Mouse (Mus musculus) embryonic facial prominence, embryonic 10.5 days (tissue): ENCODE results near the gene Tmem135. TPM values are rescaled to one million over a fixed set of nuclear protein-coding genes. Genes with fewer than 3 reads are reported as not detected.
"Not testable (repeated sequence)": the region's sequence is repeated elsewhere in the genome, so short reads cannot be mapped to it uniquely, and the experiment has no call there.

Experiments
- DNase-seq: peaks from one replicate; pipeline ENCODE4 v3.0.0-alpha.2; 2017; ENCODE audit warnings: low spot score
- H3K27ac ChIP-seq: fragments of 300-500 bp; sonication (generic); replicated peaks from 2 replicates; pipeline ENCODE4 v1.5.1; 2016; ENCODE audit warnings: mild to moderate bottlenecking
- H3K27me3 ChIP-seq: fragments of 300-500 bp; sonication (generic); replicated peaks from 2 replicates; pipeline ENCODE4 v1.6.1; 2016; ENCODE audit warnings: low read depth, mild to moderate bottlenecking; ENCODE audit not compliant: poor library complexity, severe bottlenecking
- H3K36me3 ChIP-seq: fragments of 300-500 bp; sonication (generic); replicated peaks from 2 replicates; pipeline ENCODE4 v1.6.1; 2016; ENCODE audit warnings: mild to moderate bottlenecking, moderate library complexity
- H3K4me1 ChIP-seq: fragments of 300-500 bp; sonication (generic); 2 replicates; pipeline ENCODE4 v1.6.1; 2016
- H3K4me3 ChIP-seq: fragments of 300-500 bp; sonication (generic); 2 replicates; pipeline ENCODE4 v1.5.1; 2016; ENCODE audit warnings: mild to moderate bottlenecking, moderate library complexity
- H3K9me3 ChIP-seq: fragments of 300-500 bp; sonication (generic); 2 replicates; pipeline ENCODE4 v1.6.1; 2016; ENCODE audit warnings: mild to moderate bottlenecking
- WGBS: fragments of 180-500 bp; shearing (Covaris S2); methylation state at CpG from one replicate; pipeline ENCODE4 v1.1.7; 2016; 5-methylcytosine and 5-hydroxymethylcytosine counted together
- polyA plus RNA-seq: library from polyadenylated mRNA; unstranded; fragments of >200 nt; fragmentation: Nextera tagmentation; extraction: Ambion mirVana; gene quantifications from 2 replicates; pipeline ENCODE4 v1.2.1, GENCODE M21; 2016

Tmem135 gene
- polyA plus RNA-seq, 1 experiment from 2014 or later, result 18.0 TPM

GRCm38 (mm10) chr7:89327731-89328130 is 76.3 kb downstream of the Tmem135 start:
- no peak for DNase-seq
- H3K27me3 ChIP-seq, result no peaks in the 10 kb centered on the region
- 93% methylated on average over 5 of the region's 5 CpGs for WGBS

GRCm38 (mm10) chr7:89326761-89327160 is 77.3 kb downstream of the Tmem135 start:
- WGBS, result 79% methylated on average over 4 of the region's 4 CpGs
- Histone ChIP-seq H3K4me3 (no peak overlapping the region), H3K36me3 (peaks cover 13% of the 10 kb centered on the region), H3K9me3 (no peaks in the 10 kb centered on the region), H3K27ac (no peak overlapping the region), H3K4me1 (no peaks in the 10 kb centered on the region), H3K27me3 (no peaks in the 10 kb centered on the region)
- DNase-seq, result no peak

More at GRCm38 (mm10) chr7:89327731-89328130, 76.3 kb downstream of the Tmem135 start:
- no peaks in the 10 kb centered on the region for H3K4me1 ChIP-seq
- H3K27ac ChIP-seq, result no peak overlapping the region
- H3K36me3 ChIP-seq, result peaks cover 13% of the 10 kb centered on the region
- no peaks in the 10 kb centered on the region for H3K9me3 ChIP-seq
- no peak overlapping the region for H3K4me3 ChIP-seq

GRCm38 (mm10) chr7:89326202-89326601 is 77.8 kb downstream of the Tmem135 start:
- 93% methylated on average over 5 of the region's 5 CpGs for WGBS
- Histone ChIP-seq H3K27me3 (no peaks in the 10 kb centered on the region), H3K36me3 (peaks cover 9% of the 10 kb centered on the region), H3K4me1 (no peaks in the 10 kb centered on the region), H3K27ac (no peak overlapping the region), H3K4me3 (no peak overlapping the region), H3K9me3 (no peaks in the 10 kb centered on the region)
- no peak for DNase-seq

- H3K9me3 ChIP-seq, DNase-seq, H3K4me3 ChIP-seq, H3K27me3 ChIP-seq, H3K36me3 ChIP-seq, H3K4me1 ChIP-seq, H3K27ac ChIP-seq: not testable (repeated sequence)
- 85% methylated on average over 4 of the region's 4 CpGs for WGBS
Measured at GRCm38 (mm10) chr7:89322741-89323140, 81.3 kb downstream of the Tmem135 start.

GRCm38 (mm10) chr7:89319351-89319750 is 84.7 kb downstream of the Tmem135 start:
- no peak overlapping the region for H3K4me3 ChIP-seq
- no peaks in the 10 kb centered on the region for H3K36me3 ChIP-seq
- WGBS, result 76% methylated on average over 1 of the region's 1 CpGs
- H3K4me1 ChIP-seq, result no peaks in the 10 kb centered on the region
- no peak overlapping the region for H3K27ac ChIP-seq
- no peaks in the 10 kb centered on the region for H3K27me3 ChIP-seq
- no peaks in the 10 kb centered on the region for H3K9me3 ChIP-seq
- DNase-seq, result no peak

- not testable (repeated sequence) for H3K27me3 ChIP-seq, H3K27ac ChIP-seq, H3K36me3 ChIP-seq, H3K9me3 ChIP-seq, DNase-seq, H3K4me3 ChIP-seq, H3K4me1 ChIP-seq
- 68% methylated on average over 1 of the region's 1 CpGs for WGBS
Measured at GRCm38 (mm10) chr7:89317088-89317487, 86.9 kb downstream of the Tmem135 start.

GRCm38 (mm10) chr7:89316112-89316511 is 87.9 kb downstream of the Tmem135 start:
- H3K9me3 ChIP-seq, result peaks cover 8% of the 10 kb centered on the region; the same call in 1 of the 2 replicates
- peaks cover 16% of the 10 kb centered on the region for H3K36me3 ChIP-seq
- no peak for DNase-seq
- H3K27ac ChIP-seq, result no peak overlapping the region
- H3K4me1 ChIP-seq, result no peaks in the 10 kb centered on the region
- 91% methylated on average over 3 of the region's 3 CpGs for WGBS
- no peak overlapping the region for H3K4me3 ChIP-seq
- H3K27me3 ChIP-seq, result no peaks in the 10 kb centered on the region

GRCm38 (mm10) chr7:89311555-89311954 is 92.5 kb downstream of the Tmem135 start:
- Histone ChIP-seq H3K9me3 (peaks cover 8% of the 10 kb centered on the region; the same call in 1 of the 2 replicates), H3K36me3 (peaks cover 16% of the 10 kb centered on the region), H3K4me1 (peaks cover 9% of the 10 kb centered on the region; the same call in 1 of the 2 replicates), H3K27me3 (no peaks in the 10 kb centered on the region), H3K27ac (no peak overlapping the region), H3K4me3 (no peak overlapping the region)
- WGBS, result 92% methylated on average over 1 of the region's 1 CpGs
- DNase-seq, result no peak

GRCm38 (mm10) chr7:89308926-89309325 is 95.1 kb downstream of the Tmem135 start:
- DNase-seq, result no peak
- Histone ChIP-seq H3K4me3 (no peak overlapping the region), H3K4me1 (peaks cover 9% of the 10 kb centered on the region; the same call in 1 of the 2 replicates), H3K36me3 (peaks cover 19% of the 10 kb centered on the region), H3K27ac (no peak overlapping the region), H3K27me3 (no peaks in the 10 kb centered on the region), H3K9me3 (peaks cover 8% of the 10 kb centered on the region; the same call in 1 of the 2 replicates)
- WGBS, result 62% methylated on average over 3 of the region's 3 CpGs

GRCm38 (mm10) chr7:89308238-89308637 is 95.8 kb downstream of the Tmem135 start:
- Histone ChIP-seq H3K36me3 (peaks cover 20% of the 10 kb centered on the region), H3K4me1 (peaks cover 9% of the 10 kb centered on the region; the same call in 1 of the 2 replicates), H3K4me3 (no peak overlapping the region), H3K9me3 (peaks cover 8% of the 10 kb centered on the region; the same call in 1 of the 2 replicates), H3K27ac (0 out of 2 replicates have a peak overlapping the region, but pooled peaks have one; percentile 19), H3K27me3 (no peaks in the 10 kb centered on the region)
- 83% methylated on average over 11 of the region's 11 CpGs for WGBS
- no peak for DNase-seq

GRCm38 (mm10) chr7:89306831-89307230 is 97.2 kb downstream of the Tmem135 start:
- WGBS, result 84% methylated on average over 6 of the region's 6 CpGs
- peaks cover 9% of the 10 kb centered on the region; the same call in 1 of the 2 replicates for H3K4me1 ChIP-seq
- no peak overlapping the region for H3K27ac ChIP-seq
- peaks cover 10% of the 10 kb centered on the region for H3K36me3 ChIP-seq
- DNase-seq, result no peak
- no peak overlapping the region for H3K4me3 ChIP-seq
- H3K27me3 ChIP-seq, result no peaks in the 10 kb centered on the region
- H3K9me3 ChIP-seq, result peaks cover 5% of the 10 kb centered on the region; the same call in 1 of the 2 replicates

GRCm38 (mm10) chr7:89304958-89305357 is 99.1 kb downstream of the Tmem135 start:
- Histone ChIP-seq H3K4me3 (no peak overlapping the region), H3K4me1 (peaks cover 9% of the 10 kb centered on the region; the same call in 1 of the 2 replicates), H3K36me3 (peaks cover 11% of the 10 kb centered on the region), H3K27me3 (no peaks in the 10 kb centered on the region), H3K9me3 (no peaks in the 10 kb centered on the region), H3K27ac (no peak overlapping the region)
- 94% methylated on average over 3 of the region's 3 CpGs for WGBS
- no peak for DNase-seq

- no peaks in the 10 kb centered on the region for H3K9me3 ChIP-seq
- H3K4me3 ChIP-seq, result no peak overlapping the region
- peaks cover 13% of the 10 kb centered on the region for H3K36me3 ChIP-seq
- no peak overlapping the region for H3K27ac ChIP-seq
- peaks cover 7% of the 10 kb centered on the region; the same call in 1 of the 2 replicates for H3K4me1 ChIP-seq
- 100% methylated on average over 1 of the region's 1 CpGs for WGBS
- H3K27me3 ChIP-seq, result no peaks in the 10 kb centered on the region
- no peak for DNase-seq
Measured at GRCm38 (mm10) chr7:89303765-89304164, 100.3 kb downstream of the Tmem135 start.
